ENCODE assay signal across 8 mouse cellular contexts in genomic region chr4:88438990-88439329, GRCm38 (mm10). TPM values are rescaled to one million over a fixed set of nuclear protein-coding genes. Genes with fewer than 3 reads are reported as not detected.
DNase-seq lines count a peak whose midpoint lies in the region; ATAC-seq and TF ChIP-seq lines count a peak whose summit lies in the region.

No protein-coding gene starts in this region.

- in situ Hi-C loops in ES-E14 (cut with MboI; ENCODE audit: low sequenced_read_pairs in 2 of 2, unreplicated experiment in 2 of 2): no loop called here

- ATAC-seq in hindbrain, embryonic 13.5 days (ENCODE audit: low FRiP score): peak; percentile 24; the same call in 1 of the 2 replicates
- ATAC-seq in monocyte, adult 5-6 weeks (replicated peaks; ENCODE audit: insufficient number of reproducible peaks, low FRiP score, low TSS enrichment, poor library complexity, severe bottlenecking): no peak

- H3K27me3 ChIP-seq in heart, embryonic 10.5 days (ENCODE audit: insufficient read depth, poor library complexity, severe bottlenecking): no peaks in the 10 kb centered on the region
- H3K27me3 ChIP-seq in hindbrain, embryonic 13.5 days: no peaks in the 10 kb centered on the region
- H3K27me3 ChIP-seq in megakaryocyte, embryonic 14.5 days (replicated peaks): no peaks in the 10 kb centered on the region

- no peaks in the 10 kb centered on the region for H3K9me3 ChIP-seq in heart, embryonic 10.5 days
- no peaks in the 10 kb centered on the region for H3K9me3 ChIP-seq in ES-E14 (ENCODE audit: control insufficient read depth, insufficient read depth, low read depth, low read length)
- no peaks in the 10 kb centered on the region for H3K9me3 ChIP-seq in hindbrain, embryonic 13.5 days
- no peaks in the 10 kb centered on the region for H3K9me3 ChIP-seq in megakaryocyte, embryonic 14.5 days

- peak overlapping the region; percentile 85 for H3K27ac ChIP-seq in heart, embryonic 10.5 days
- no peak overlapping the region for H3K27ac ChIP-seq in ES-E14 (ENCODE audit: insufficient read depth, low read depth, low read length, poor library complexity, severe bottlenecking)
- H3K27ac ChIP-seq in hindbrain, embryonic 13.5 days: no peak overlapping the region

- H3K9ac ChIP-seq in ES-E14 (ENCODE audit: insufficient read depth, low read depth, low read length, poor library complexity, severe bottlenecking): no peak overlapping the region
- H3K9ac ChIP-seq in hindbrain, embryonic 13.5 days: peak overlapping the region; percentile 63

- H3K4me2 ChIP-seq in hindbrain, embryonic 13.5 days: peak overlapping the region; percentile 58

- DNase-seq in heart, embryonic 10.5 days (ENCODE audit: low spot score): no peak
- DNase-seq in heart, adult 18-20 months: no peak
- DNase-seq in ES-E14 (ENCODE audit: low read depth, low spot score): no peak
- DNase-seq in spleen, postnatal 10 days (ENCODE audit: low spot score in 2 of 2): no peak
- DNase-seq in spleen, postnatal 36 days (ENCODE audit: low spot score in 2 of 2): no peak

- peaks cover 29% of the 10 kb centered on the region for H3K4me1 ChIP-seq in heart, embryonic 10.5 days
- no peaks in the 10 kb centered on the region for H3K4me1 ChIP-seq in ES-E14 (ENCODE audit: control insufficient read depth in 2 of 2, insufficient read depth in 2 of 2, low read length in 2 of 2, poor library complexity in 1 of 2)
- H3K4me1 ChIP-seq in hindbrain, embryonic 13.5 days (replicated peaks): peaks cover 11% of the 10 kb centered on the region
- H3K4me1 ChIP-seq in megakaryocyte, embryonic 14.5 days: peaks cover 87% of the 10 kb centered on the region

- WGBS in heart, embryonic 10.5 days: 5% methylated on average over 4 of the region's 4 CpGs
- WGBS in hindbrain, embryonic 13.5 days: 14% methylated on average over 4 of the region's 4 CpGs

- H3K36me3 ChIP-seq in heart, embryonic 10.5 days: no peaks in the 10 kb centered on the region
- H3K36me3 ChIP-seq in ES-E14 (ENCODE audit: control insufficient read depth, insufficient read depth, low read length, poor library complexity, severe bottlenecking): no peaks in the 10 kb centered on the region
- H3K36me3 ChIP-seq in hindbrain, embryonic 13.5 days: no peaks in the 10 kb centered on the region
- peaks cover 41% of the 10 kb centered on the region for H3K36me3 ChIP-seq in megakaryocyte, embryonic 14.5 days (replicated peaks; ENCODE audit: low read length)

- peak overlapping the region; percentile 65 for H3K4me3 ChIP-seq in heart, embryonic 10.5 days
- H3K4me3 ChIP-seq in ES-E14 (ENCODE audit: insufficient read depth in 1 of 2, low read depth in 1 of 2, low read length in 2 of 2, poor library complexity in 1 of 2, severe bottlenecking in 1 of 2): peak overlapping the region; percentile 27 to 70; a peak in 3 of 4 replicates
- H3K4me3 ChIP-seq in hindbrain, embryonic 13.5 days: peak overlapping the region; percentile 37
- H3K4me3 ChIP-seq in megakaryocyte, embryonic 14.5 days (replicated peaks): peak overlapping the region; percentile 93

TF ChIP-seq in ES-E14, 5 proteins besides CTCF, POLR2A, EP300 and RAD21:
- TF ChIP-seq ZC3H11A (IDR thresholded peaks at IDR 0.05; ENCODE audit: borderline replicate concordance, low read depth, low read length) (no peak), ZNF384 (IDR thresholded peaks at IDR 0.05; ENCODE audit: low read depth, low read length) (peak; percentile 50; the same call in 1 of the 2 replicates)

RNA-seq across cellular contexts. Expression of gene Hacd4, which starts 0.2 kb away (rescaled TPM):
- polyA plus RNA-seq in heart, embryonic 10.5 days (2016; fragmentation: Nextera tagmentation; extraction: Ambion mirVana): 5.5 and 8.2 TPM in 2 replicates
- 1 to 10 TPM; 3.6 to 3.9 TPM for total RNA-seq in heart, adult 18-20 months (2021)
- 2.0 and 5.7 TPM in 2 replicates for total RNA-seq in ES-E14 (2012; rRNA removed)
- 3.8 and 4.4 TPM in 2 replicates for polyA plus RNA-seq in hindbrain, embryonic 13.5 days (2015; fragmentation: Nextera tagmentation; extraction: Ambion mirVana)
- polyA plus RNA-seq in megakaryocyte, embryonic 14.5 days (2012; ENCODE audit: insufficient read depth, low replicate concordance): 0.48 and 5.1 TPM in 2 replicates
- total RNA-seq in monocyte, adult 5-6 weeks (2017): 23.0 to 31.7 TPM (median 30.7 TPM) in 3 replicates

Comparison
In these comparisons a context has a peak if more than half of its experiments do, and no peak if none do; other contexts are left out.
1. H3K4me3 ChIP-seq: peak in every context shown above with its lines; median percentile 93 in megakaryocyte, embryonic 14.5 days; 65 in heart, embryonic 10.5 days; 48 in ES-E14; 37 in hindbrain, embryonic 13.5 days.